Mouse (Mus musculus) retina, embryonic 14.5 days (tissue): ENCODE results near the gene Ffar3.

Experiments used
- DNase-seq: peaks from one replicate; pipeline ENCODE4 v3.0.0-alpha.2; 2015; ENCODE audit warnings: low spot score

The Ffar3 gene

DNA sequence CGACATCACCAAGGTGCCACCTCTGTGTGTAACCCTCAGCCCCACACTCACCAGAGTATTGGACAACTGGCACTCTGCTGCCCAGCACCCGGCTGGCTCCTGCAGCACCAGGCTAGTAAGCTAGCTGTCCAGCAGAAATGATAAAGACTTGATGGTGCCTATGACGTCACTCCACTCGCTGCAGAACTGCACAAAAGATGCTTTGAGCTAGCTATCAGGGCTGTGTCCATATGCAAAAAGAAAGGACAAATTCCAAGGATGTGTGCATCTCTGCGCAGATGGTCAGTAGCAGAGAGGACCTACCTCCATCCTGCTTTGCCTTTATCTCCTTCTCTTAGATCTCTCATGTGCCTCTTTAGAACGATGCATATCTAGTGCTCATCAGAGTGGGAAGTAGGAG lies at the start of gene Ffar3:
Gene Ffar3, minus strand, starts transcription at position 101 of the 400 bp plus-strand sequence.
- DNase-seq: no peak

- no peak for DNase-seq
Measured at GRCm38 (mm10) chr7:30904042-30904441, 48.1 kb upstream of the Ffar3 start.

DNA sequence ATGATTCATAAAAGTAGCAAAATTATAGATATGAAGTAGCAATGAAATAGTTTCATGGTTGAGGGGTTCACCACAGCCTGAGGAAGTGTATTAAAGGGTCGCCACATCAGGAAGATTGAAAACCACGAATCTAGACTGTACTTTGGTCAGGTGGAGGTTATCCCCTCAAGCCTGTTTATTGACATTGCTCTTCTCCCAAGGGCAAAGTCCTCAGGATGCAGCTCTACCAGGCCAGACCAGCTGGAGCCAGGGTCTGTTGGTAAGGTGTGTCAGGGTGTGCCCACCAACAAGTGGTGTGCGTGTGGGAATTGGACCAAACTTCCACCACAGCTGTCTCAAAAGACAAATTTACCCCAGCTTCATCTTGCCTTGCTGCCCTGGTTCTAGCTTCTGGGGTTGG lies 39.2 kb upstream of the Ffar3 start:
- DNase-seq: no peak

DNA sequence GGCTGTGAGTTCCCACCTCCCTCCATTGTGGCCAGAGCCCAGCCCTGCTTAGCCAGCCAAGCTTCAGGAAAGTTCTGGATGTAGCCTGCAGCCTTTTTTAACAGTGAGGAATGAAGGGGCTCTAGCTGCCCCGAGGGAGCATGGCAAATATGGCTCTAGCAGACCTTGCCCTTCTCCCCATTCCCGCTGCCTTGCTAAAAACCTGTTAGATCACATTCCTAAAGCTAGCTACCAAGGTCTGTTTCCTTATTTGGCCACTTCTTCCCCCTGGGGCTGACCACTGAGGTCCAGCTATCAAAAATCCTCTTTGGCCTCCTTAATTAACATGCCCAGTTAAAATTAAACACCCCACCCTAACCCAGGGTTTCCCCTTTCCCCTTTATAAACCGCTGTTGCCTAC lies 36.5 kb upstream of the Ffar3 start:
- DNase-seq: no peak

GRCm38 (mm10) chr7:30891746-30892145 lies 35.8 kb upstream of the Ffar3 start:
- DNase-seq: no peak

DNA sequence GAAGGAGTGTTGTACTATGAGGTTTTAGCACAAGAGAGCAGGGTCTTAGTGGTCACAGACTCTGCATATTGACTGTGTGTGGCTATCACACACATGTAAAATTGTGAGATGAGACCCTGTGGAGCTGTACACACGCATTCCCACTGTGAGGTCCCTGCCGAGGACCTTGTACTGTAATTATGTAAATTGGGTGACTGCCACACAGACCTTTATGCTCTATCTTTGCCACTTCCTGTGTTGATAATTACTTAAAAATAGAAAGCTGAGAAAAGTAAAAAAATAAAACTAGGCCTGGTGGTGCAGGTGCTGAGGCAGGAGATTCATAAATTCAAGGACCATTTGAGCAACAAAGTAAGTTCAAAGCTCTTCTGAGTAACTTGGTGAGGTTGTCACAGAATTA lies 34.7 kb upstream of the Ffar3 start:
- DNase-seq: no peak

GRCm38 (mm10) chr7:30888786-30889185 lies 32.8 kb upstream of the Ffar3 start:
- DNase-seq: no peak

GRCm38 (mm10) chr7:30887568-30888188 lies 31.7 kb upstream of the Ffar3 start:
- DNase-seq: no peak

- no peak for DNase-seq
Measured at GRCm38 (mm10) chr7:30886852-30887251, 30.9 kb upstream of the Ffar3 start.

DNA sequence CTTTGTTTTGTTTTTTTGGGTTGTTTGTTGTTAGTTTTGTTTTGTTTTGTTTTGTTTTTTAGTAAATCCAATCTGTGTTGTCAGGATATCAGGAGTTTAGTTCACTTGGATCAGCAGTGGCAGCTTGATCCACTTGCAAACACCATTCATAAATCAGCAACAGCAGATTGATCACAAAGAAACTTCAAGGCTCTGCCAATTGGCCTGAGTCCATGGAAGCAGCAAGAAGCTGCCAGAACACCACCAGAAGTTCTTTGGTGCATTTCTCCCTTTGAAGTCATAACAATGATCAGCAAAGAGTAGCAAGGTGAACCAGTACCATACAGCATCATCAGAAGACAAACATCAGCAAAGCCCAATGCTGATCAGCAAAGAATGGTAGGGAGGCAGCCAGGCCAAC lies 28.1 kb upstream of the Ffar3 start:
- no peak for DNase-seq

DNA sequence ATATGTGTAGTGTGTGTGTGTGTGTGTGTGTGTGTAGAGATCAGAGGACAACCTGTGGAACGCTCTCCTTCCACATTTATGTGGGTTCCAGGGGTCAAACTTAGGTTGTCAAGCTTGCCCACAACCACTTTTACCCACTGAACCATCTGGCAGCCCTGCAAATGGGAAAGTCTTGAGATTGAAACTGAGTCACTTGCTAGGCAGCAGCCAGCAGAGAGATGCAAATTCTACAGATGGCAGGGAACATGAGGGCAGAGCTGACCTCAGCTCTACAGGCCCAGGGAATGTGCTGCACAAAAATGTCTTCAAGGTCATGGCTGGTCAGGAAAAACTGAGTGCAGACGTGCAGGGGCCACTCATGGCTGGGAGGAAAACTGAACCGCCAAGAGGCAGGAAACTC lies 25.4 kb upstream of the Ffar3 start:
- no peak for DNase-seq

GRCm38 (mm10) chr7:30880176-30880575 lies 24.2 kb upstream of the Ffar3 start, which contains the start of gene Cd22:
Gene Cd22 (minus strand): TSS chr7:30880342.
- no peak for DNase-seq

DNA sequence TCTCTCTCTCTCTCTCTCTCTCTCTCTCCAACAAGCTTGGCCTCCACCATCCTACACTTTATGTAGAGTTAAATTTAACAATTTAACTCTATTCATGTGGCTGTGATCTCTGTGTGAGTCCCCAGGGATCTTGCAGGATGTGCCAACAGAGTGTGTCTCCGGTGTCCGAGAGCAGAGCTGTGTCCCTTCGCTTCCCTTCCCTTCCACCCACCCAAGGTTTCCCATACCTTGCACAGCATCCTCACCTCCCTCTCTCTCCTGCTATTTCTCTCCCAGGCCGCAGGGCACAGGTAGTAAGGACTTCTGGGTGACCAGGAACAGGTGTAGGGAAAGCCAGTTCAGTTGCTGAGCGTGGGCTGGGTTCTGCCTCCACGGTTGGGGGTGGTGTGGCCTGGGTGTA lies 23.0 kb upstream of the Ffar3 start:
- DNase-seq: no peak

- DNase-seq: peak; percentile 83
Measured at GRCm38 (mm10) chr7:30873083-30873482, 17.1 kb upstream of the Ffar3 start.

- DNase-seq: no peak
Measured at GRCm38 (mm10) chr7:30863386-30863785, 7.4 kb upstream of the Ffar3 start.

GRCm38 (mm10) chr7:30861464-30861863 lies 5.5 kb upstream of the Ffar3 start, which contains the start of gene Ffar1:
Gene Ffar1 (minus strand): TSS chr7:30861564.
- DNase-seq: no peak

- DNase-seq: peak; percentile 77
Measured at GRCm38 (mm10) chr7:30859635-30860402, 3.8 kb upstream of the Ffar3 start.

DNA sequence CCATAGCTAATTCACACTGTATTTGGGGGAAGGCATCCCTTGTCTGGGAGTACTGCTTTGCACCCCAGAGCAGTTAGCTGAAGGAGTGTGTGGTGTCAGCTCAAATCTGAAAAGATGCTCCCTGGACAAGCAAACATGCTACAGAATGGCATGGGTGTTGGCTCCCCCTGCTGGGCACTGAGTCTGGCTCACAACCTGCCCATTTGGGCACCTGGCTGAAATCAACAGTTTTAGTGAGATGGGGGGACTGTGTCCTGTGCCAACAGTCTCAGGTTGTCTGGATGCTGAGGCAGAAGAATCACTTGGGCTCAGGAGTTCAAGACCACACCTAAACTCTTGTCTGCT lies 3.3 kb upstream of the Ffar3 start:
- DNase-seq: peak; percentile 79

DNA sequence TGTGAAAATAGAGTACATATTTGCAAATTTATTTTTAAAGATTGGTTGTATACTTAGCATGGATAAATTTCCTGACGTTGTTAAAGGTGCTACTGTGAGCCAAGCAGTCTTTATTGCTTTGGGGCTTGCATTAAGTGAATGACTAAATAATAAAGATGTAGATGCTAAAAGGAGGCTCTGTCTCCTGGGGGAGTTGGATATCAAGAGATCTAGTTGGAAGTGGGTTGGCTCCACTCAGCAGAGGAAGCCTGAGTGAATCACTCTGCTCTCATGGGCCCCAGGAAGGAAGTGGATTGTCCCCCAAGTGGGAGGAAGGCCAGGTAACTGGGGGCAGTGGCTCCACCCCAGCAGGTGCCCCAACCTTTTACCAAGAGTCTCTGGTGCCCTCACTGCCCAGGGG lies 1.8 kb upstream of the Ffar3 start:
- no peak for DNase-seq

DNA sequence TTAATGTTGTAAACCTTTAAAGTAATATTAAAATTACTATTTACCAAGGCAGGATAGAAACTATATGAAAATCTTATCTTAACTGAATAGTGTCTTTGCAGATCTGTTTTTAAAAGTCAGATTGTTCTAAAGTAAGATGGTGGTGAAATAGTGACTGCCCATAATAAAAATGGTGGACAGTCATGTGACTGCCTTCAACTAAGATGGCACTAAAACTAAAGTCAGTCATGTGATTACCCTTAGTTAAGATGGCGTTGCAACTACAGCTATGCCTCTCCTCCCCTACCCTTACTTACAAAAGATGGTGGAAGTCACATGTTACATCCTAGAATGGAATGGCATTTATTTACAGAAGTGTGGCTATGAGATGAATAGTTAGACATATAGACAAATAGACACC lies 4.6 kb downstream of the Ffar3 start:
- no peak for DNase-seq

GRCm38 (mm10) chr7:30847934-30848333 lies 8.0 kb downstream of the Ffar3 start:
- DNase-seq: no peak

DNA sequence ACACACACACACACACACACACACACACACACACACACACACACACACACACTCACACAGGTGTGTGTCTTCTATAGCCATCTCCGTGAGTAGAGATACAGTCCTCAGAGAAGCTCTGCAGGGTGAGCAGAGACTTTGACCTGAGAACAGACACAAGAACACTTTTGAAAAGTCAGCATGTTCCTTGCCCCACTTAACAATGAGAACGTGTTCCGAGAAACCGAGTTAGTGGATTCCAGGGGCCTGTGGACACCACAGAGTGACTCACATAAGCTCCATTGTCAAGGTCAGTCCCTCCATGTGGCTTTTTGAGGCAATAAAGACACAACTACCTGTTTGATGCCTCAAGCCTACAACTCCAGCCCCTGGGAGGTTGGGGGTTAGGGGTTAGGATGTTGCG lies 8.6 kb downstream of the Ffar3 start:
- DNase-seq: no peak

GRCm38 (mm10) chr7:30846505-30847053 lies 9.4 kb downstream of the Ffar3 start:
- DNase-seq: no peak
